Mouse (Mus musculus) spleen, adult 18-20 months (tissue): Measurements from ENCODE around the gene Smim7.

Source experiments
- DNase-seq, 2 experiments: peaks; one replicate each; pipeline ENCODE4 v3.0.0; 2022; ENCODE audit warnings: mixed read lengths in 2 of 2

Gene Smim7

DNA sequence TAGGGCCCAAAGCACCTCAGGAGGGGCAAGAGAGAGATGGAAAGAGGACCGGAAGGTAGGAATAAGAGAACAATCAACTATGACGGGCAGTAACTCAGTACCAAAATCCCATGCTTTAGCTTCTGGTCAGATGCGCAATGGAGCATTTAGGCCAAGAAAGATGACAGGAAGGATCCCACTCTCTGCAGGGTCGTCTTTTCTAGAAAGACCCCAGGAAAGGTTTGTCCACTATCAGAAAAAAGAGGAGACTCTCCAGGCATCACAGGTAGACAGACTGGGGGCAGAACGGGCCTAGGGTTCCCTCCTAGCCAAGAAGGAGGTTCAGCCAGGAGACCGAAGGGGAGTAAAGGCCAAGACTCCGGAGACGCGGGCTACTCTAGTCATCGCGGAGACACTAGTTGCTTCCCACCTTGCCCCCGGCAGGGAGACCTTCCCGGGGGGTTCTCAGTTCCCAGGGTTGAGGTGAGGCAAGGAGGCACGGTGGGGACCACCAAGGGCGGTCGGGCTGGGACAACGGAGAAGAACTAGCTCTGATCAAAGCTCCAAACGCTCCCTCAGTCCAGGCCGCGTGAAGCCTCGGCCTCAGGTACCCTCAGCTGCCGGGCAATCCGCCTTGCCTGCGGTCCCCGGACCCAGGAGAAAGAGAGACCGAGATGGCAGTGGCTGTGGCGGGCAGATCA lies 23.6 kb downstream of the Smim7 start:
- DNase-seq: peak in 1 of 2 experiments; percentile 7

DNA sequence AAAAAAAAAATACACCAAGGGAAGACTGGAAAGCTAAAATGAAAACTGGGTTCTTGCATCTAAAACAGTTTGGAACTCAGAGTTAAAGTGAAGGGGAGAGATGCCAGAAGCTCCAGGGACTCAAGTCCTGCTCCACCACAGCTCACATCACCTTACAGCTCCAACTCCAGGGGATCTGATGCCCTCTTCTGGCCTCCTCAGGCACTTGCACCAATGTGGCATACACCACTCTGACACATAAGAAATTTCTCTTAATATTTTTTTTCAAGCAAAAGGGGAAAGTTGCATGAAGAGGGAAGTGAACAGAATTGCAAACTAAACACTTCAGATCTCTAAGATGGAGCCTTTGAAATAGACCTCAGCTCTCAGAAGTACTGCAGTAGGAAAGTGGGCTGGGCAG lies 31.7 kb downstream of the Smim7 start:
- no peak for DNase-seq

DNA sequence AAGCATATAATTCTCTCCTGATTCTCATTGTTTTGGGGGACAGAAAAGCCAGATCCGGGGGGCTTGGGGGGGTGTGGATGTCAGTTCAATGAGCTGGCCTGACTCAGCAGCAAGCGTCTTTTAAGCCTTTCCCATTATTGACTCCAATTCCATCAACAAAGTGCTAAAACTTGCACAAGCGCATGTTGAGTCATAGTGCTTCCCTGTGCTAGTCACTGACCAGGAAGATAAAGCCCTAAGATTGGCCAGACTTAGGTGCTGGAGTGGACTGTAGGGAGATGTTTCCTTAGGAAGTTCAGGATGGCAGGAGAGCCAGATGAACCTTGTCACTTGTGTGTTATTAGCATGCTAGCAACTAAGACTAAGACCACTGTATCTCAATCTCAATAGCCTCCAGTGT lies 36.0 kb downstream of the Smim7 start:
- no peak for DNase-seq

DNA sequence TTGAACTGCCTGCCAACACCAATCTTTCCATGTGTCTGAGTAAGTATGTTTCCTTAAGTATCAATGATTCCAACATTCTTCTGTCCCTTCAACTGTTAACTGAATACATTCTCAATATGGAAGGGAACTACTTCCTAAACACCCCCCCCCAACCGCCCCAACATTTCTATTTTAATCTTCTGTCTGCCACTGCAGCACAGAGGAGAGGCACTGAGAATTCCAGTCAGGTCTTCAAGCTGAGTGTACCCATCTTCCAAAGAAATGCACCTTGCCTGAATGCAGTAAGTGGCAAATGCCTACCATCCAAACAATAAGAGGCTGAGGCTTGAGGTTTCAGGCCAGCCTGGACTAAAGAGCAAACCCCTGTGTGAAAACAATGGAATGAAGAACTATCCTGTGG lies 38.8 kb downstream of the Smim7 start:
- DNase-seq: no peak

DNA sequence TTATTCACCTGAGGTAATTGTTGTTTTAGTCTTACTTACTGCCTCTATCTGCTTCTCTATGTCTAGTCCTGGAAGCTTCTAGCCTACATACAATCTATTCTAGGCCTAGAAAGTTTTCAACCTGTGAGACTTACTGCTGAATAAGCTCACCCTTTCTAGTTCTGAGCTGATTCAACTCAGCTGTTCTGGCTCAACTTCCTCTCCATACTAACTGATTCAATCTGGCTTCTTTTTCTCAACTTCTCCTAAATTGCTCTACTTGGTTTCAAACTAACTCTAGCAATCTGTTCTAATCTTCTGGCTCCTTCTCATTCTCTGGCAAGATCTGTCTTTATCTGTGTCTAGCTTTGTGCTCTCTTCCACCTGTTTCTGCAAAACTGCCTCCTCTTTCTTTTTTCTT lies 49.0 kb downstream of the Smim7 start:
- DNase-seq: no peak

DNA sequence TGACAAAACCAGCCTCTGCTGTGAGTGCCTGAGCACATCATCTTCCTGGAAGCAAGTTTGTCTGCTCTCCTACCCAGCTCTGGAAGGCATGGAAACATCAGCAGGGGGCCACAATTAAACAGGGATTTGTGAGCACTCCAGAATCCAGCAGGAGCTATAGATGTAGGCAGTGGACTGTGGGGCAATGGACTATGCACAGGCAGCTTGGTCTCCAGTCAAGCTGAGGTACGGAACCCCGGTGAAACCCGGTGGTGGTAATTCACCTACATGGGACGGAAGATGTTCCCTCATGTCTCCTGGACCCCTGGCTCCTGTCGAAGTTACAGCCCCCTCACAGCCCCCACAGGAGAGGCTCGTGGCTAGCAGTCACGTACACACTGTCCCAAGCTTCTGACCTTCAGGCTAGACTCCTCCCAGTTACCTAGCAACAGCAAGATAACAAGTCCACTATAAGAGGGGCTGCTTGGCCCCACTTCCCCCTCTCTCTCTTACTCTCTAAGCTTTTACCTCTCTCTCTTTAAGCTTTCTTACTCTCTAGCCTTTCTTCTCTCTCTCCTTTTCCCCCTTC lies 53.4 kb downstream of the Smim7 start:
- DNase-seq: no peak
